Mouse (Mus musculus) olfactory bulb, adult 2 months (tissue): Measurements from ENCODE around the gene Casz1.

Experiments
- CTCF ChIP-seq: fragments of 200-500 bp; IDR thresholded peaks from 2 replicates; pipeline ENCODE4 v1.5.1; 2012; ENCODE audit warnings: low read depth, mild to moderate bottlenecking, low read length, moderate library complexity; ENCODE audit not compliant: insufficient read depth
- POLR2A ChIP-seq: fragments of 200-500 bp; IDR thresholded peaks from 2 replicates; pipeline ENCODE4 v1.6.1; 2012; ENCODE audit warnings: mild to moderate bottlenecking, low read depth, low read length, moderate library complexity; ENCODE audit not compliant: insufficient read depth

DNA sequence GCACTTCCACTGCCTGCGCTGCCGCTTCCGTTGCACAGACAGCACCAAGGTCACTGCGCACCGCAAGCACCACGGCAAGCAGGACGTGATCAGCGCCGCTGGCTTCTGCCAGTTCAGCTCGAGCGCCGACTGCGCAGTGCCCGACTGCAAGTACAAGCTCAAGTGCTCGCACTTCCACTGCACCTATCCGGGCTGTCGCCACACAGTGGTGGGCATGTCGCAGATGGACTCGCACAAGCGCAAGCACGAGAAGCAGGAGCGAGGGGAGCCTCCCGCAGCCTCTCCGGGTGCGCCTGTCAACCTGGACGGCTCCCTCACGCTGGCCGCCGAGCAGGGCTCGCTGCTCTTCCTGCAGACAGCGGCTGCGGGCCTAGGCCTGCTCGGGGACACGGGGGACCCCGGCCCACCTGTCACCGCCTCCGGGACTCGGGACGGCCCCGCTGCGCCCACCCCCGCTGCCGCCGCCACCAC lies 147.6 kb downstream of the Casz1 start:
- TF ChIP-seq CTCF (no peak), POLR2A (no peak)
